Comparison of ENCODE assay signal across 10 mouse cellular contexts in the genomic region with DNA sequence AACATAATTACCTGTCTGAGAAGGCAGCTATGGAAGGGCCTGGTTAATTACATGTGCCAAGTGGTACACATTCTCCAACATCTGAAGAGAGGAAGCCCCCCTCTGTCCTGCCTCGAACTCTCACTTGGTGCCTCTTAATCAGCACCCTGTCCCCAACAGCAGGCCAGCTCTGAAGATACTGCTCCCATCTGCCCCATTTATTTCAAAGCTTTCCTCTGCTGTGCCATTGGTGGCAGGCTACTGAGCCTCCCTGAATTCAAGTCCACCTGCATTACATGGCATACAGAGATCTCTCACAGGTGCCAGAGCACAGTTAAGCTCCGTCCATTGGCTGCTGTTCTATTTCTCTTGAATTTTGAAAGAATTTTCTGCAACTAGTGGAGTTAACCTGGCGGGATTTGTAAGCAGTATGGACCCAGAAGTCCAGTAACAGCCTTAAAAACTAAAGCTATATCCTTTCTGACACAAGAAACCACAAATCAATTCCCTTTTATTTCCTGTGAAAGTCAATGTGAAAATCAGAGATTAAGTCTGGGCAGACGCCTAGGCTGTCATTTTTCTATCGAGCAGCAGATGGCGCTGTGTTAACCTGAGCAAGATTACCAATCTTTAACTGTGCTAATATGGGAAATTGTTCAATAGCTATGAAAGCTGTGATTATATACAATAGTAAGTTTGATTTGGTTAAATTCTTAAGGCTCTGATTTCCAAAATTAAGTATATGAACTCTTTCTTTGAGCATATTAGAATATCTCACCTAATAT. TPM values are rescaled to one million over a fixed set of nuclear protein-coding genes. Genes with fewer than 3 reads are reported as not detected.
DNase-seq lines count a peak whose midpoint lies in the region; ATAC-seq and TF ChIP-seq lines count a peak whose summit lies in the region.
"Had no signal": no experiment of that assay in that cellular context is flagged by ENCODE, and none has a peak within 500 bp of the region (broad histone marks: within the 10 kb centered on the region; RNA-seq: fewer than 3 reads in every experiment).

No protein-coding gene starts in this region.

- WGBS in forebrain, postnatal 0 days, result 31% methylated on average over 6 of the region's 6 CpGs
- WGBS in forebrain, embryonic 13.5 days, result 30% methylated on average over 6 of the region's 6 CpGs
- WGBS in liver, adult 2 months, result 32% methylated on average over 6 of the region's 6 CpGs
- WGBS in liver, embryonic 11.5 days, result 22% methylated on average over 6 of the region's 6 CpGs

- H3K36me3 ChIP-seq in forebrain, postnatal 0 days (ENCODE audit: insufficient read depth), result no peaks in the 10 kb centered on the region
- no peaks in the 10 kb centered on the region for H3K36me3 ChIP-seq in forebrain, embryonic 13.5 days (ENCODE audit: poor library complexity, severe bottlenecking)
- H3K36me3 ChIP-seq in liver, adult 2 months (ENCODE audit: control insufficient read depth, insufficient read depth, low read length), result no peaks in the 10 kb centered on the region
- H3K36me3 ChIP-seq in liver, embryonic 11.5 days (ENCODE audit: control insufficient read depth, insufficient read depth, low read length), result no peaks in the 10 kb centered on the region
- no peaks in the 10 kb centered on the region for H3K36me3 ChIP-seq in CH12.LX (replicated peaks in 1 of 2; ENCODE audit: control insufficient read depth in 1 of 2, insufficient read depth in 1 of 2, low read length in 1 of 2)
- H3K36me3 ChIP-seq: hindbrain, embryonic 15.5 days had no signal

- no peak for TF ChIP-seq EP300 in CH12.LX (IDR thresholded peaks at IDR 0.05; ENCODE audit: low read length)

- dilution Hi-C loops in CH12.LX (cut with MboI; ENCODE audit: extremely low pct_ligation_motif_present, extremely low pct_unique_long_range_greater_than_20kb, low sequenced_read_pairs), result no loop called here

- no peak overlapping the region for H3K27ac ChIP-seq in forebrain, postnatal 0 days (ENCODE audit: low read depth, low read length)
- no peak overlapping the region for H3K27ac ChIP-seq in forebrain, embryonic 13.5 days
- no peak overlapping the region for H3K27ac ChIP-seq in liver, adult 2 months (replicated peaks; ENCODE audit: insufficient read depth, low read depth, low read length)
- no peak overlapping the region for H3K27ac ChIP-seq in liver, embryonic 11.5 days (ENCODE audit: low read depth, low read length)
- no peak overlapping the region for H3K27ac ChIP-seq in CH12.LX (ENCODE audit: insufficient read depth, low read depth)
- H3K27ac ChIP-seq: hindbrain, embryonic 15.5 days had no signal

- H3K4me3 ChIP-seq in forebrain, postnatal 0 days (ENCODE audit: low read depth, low read length), result no peak overlapping the region
- H3K4me3 ChIP-seq in forebrain, embryonic 13.5 days, result no peak overlapping the region
- no peak overlapping the region for H3K4me3 ChIP-seq in liver, adult 2 months (ENCODE audit: insufficient read depth, low read depth, low read length)
- no peak overlapping the region for H3K4me3 ChIP-seq in liver, embryonic 11.5 days (ENCODE audit: low read depth, low read length)
- H3K4me3 ChIP-seq in CH12.LX (replicated peaks in 1 of 3; ENCODE audit: low read depth in 2 of 3, low read length in 2 of 3, poor library complexity in 1 of 3), result no peak overlapping the region
- H3K4me3 ChIP-seq: hindbrain, embryonic 15.5 days; myocyte had no signal

- peak; percentile 63 for DNase-seq in forebrain, postnatal 0 days
- peak; percentile 39 for DNase-seq in liver, adult 2 months (ENCODE audit: extremely low read depth, low read depth, low spot score)
- DNase-seq in liver, embryonic 11.5 days (ENCODE audit: low spot score), result no peak
- DNase-seq in CH12.LX (ENCODE audit: extremely low read depth), result peak; percentile 42
- DNase-seq in embryo, embryonic 10.5 days (ENCODE audit: low spot score), result peak; percentile 68
- no peak for DNase-seq in spleen, adult 12 weeks (ENCODE audit: low spot score)

- peak; percentile 65 for TF ChIP-seq RAD21 in CH12.LX (IDR thresholded peaks at IDR 0.05; ENCODE audit: low read depth, low read length)

- H3K9ac ChIP-seq in forebrain, postnatal 0 days, result no peak overlapping the region
- H3K9ac ChIP-seq in forebrain, embryonic 13.5 days, result no peak overlapping the region
- no peak overlapping the region for H3K9ac ChIP-seq in liver, adult 2 months (ENCODE audit: low read depth, low read length)
- no peak overlapping the region for H3K9ac ChIP-seq in liver, embryonic 11.5 days (ENCODE audit: low read depth, low read length)
- no peak overlapping the region for H3K9ac ChIP-seq in CH12.LX (ENCODE audit: insufficient read depth, low read depth)
- H3K9ac ChIP-seq: hindbrain, embryonic 15.5 days had no signal

- no peak overlapping the region for H3K4me2 ChIP-seq in forebrain, postnatal 0 days (ENCODE audit: low read depth)
- H3K4me2 ChIP-seq in forebrain, embryonic 13.5 days, result no peak overlapping the region
- H3K4me2 ChIP-seq in liver, embryonic 11.5 days, result no peak overlapping the region
- no peak overlapping the region for H3K4me2 ChIP-seq in CH12.LX (ENCODE audit: insufficient read depth, low read depth, poor library complexity, severe bottlenecking)
- H3K4me2 ChIP-seq: hindbrain, embryonic 15.5 days had no signal

- ATAC-seq in forebrain, postnatal 0 days, result no peak; the same call in 1 of the 2 replicates
- ATAC-seq in forebrain, embryonic 13.5 days, result no peak
- no peak for ATAC-seq in liver, embryonic 11.5 days (replicated peaks; ENCODE audit: low FRiP score)
- ATAC-seq in megakaryocyte progenitor cell, adult 5-6 weeks (replicated peaks; ENCODE audit: poor library complexity), result peak; percentile 69

- in situ Hi-C loops in CH12.LX (cut with MboI; ENCODE audit: low pct_ligation_motif_present, low pct_unique_long_range_greater_than_20kb, low sequenced_read_pairs), result no loop called here

- H3K9me3 ChIP-seq in forebrain, postnatal 0 days (ENCODE audit: low read length), result no peaks in the 10 kb centered on the region
- no peaks in the 10 kb centered on the region for H3K9me3 ChIP-seq in forebrain, embryonic 13.5 days (replicated peaks)
- H3K9me3 ChIP-seq in liver, embryonic 11.5 days (ENCODE audit: control insufficient read depth, low read length), result no peaks in the 10 kb centered on the region
- no peaks in the 10 kb centered on the region for H3K9me3 ChIP-seq in CH12.LX (replicated peaks; ENCODE audit: low read length)
- H3K9me3 ChIP-seq: hindbrain, embryonic 15.5 days had no signal

- TF ChIP-seq POLR2A in liver, adult 2 months (IDR thresholded peaks at IDR 0.05; ENCODE audit: extremely low read depth, insufficient read depth, low read length), result no peak
- TF ChIP-seq POLR2A in CH12.LX (IDR thresholded peaks at IDR 0.05; ENCODE audit: low read depth, low read length), result no peak

- TF ChIP-seq CTCF in forebrain, postnatal 0 days (IDR thresholded peaks at IDR 0.05; ENCODE audit: low read depth), result peak; percentile 77
- peak; percentile 53 for TF ChIP-seq CTCF in liver, adult 2 months (IDR thresholded peaks at IDR 0.05; ENCODE audit: low read depth, low read length)
- TF ChIP-seq CTCF in CH12.LX (conservative IDR thresholded peaks at IDR 0.05 in 1 of 2, IDR thresholded peaks at IDR 0.05 in 1 of 2; ENCODE audit: low read depth in 2 of 2, low read length in 2 of 2), result peak; percentile 83 to 94

- H3K27me3 ChIP-seq in forebrain, postnatal 0 days (ENCODE audit: insufficient read depth, low read length), result no peaks in the 10 kb centered on the region
- no peaks in the 10 kb centered on the region for H3K27me3 ChIP-seq in forebrain, embryonic 13.5 days
- no peaks in the 10 kb centered on the region for H3K27me3 ChIP-seq in liver, adult 2 months (ENCODE audit: control insufficient read depth, insufficient read depth, low read length)
- no peaks in the 10 kb centered on the region for H3K27me3 ChIP-seq in liver, embryonic 11.5 days (replicated peaks; ENCODE audit: control insufficient read depth, insufficient read depth, low read length)
- H3K27me3 ChIP-seq in CH12.LX (replicated peaks), result no peaks in the 10 kb centered on the region
- H3K27me3 ChIP-seq: hindbrain, embryonic 15.5 days had no signal

- no peaks in the 10 kb centered on the region for H3K4me1 ChIP-seq in forebrain, postnatal 0 days (ENCODE audit: insufficient read depth)
- H3K4me1 ChIP-seq in forebrain, embryonic 13.5 days, result no peaks in the 10 kb centered on the region
- H3K4me1 ChIP-seq in liver, adult 2 months (ENCODE audit: control insufficient read depth, insufficient read depth, low read length), result no peaks in the 10 kb centered on the region
- H3K4me1 ChIP-seq in liver, embryonic 11.5 days (replicated peaks; ENCODE audit: control insufficient read depth, insufficient read depth, low read length), result no peaks in the 10 kb centered on the region
- no peaks in the 10 kb centered on the region for H3K4me1 ChIP-seq in CH12.LX (ENCODE audit: control insufficient read depth in 1 of 2, insufficient read depth in 2 of 2)
- H3K4me1 ChIP-seq: hindbrain, embryonic 15.5 days had no signal

- no peaks in the 10 kb centered on the region for H3K79me2 ChIP-seq in liver, adult 2 months (ENCODE audit: control insufficient read depth, insufficient read depth, low read length)
- H3K79me2 ChIP-seq in CH12.LX (replicated peaks; ENCODE audit: control insufficient read depth, extremely low read depth, insufficient read depth, poor library complexity, severe bottlenecking), result no peaks in the 10 kb centered on the region

TF ChIP-seq in CH12.LX, 34 proteins besides CTCF, POLR2A, EP300 and RAD21:
- TF ChIP-seq TCF12 (IDR thresholded peaks at IDR 0.05; ENCODE audit: low read depth, low read length), result no peak
- TF ChIP-seq ZC3H11A (IDR thresholded peaks at IDR 0.05; ENCODE audit: low read depth, low read length), result peak; percentile 46; the same call in 1 of the 2 replicates
- peak; percentile 92 for TF ChIP-seq SMC3 (IDR thresholded peaks at IDR 0.05; ENCODE audit: low read depth, low read length)
- TF ChIP-seq SIN3A (IDR thresholded peaks at IDR 0.05; ENCODE audit: low read length), result 0 out of 2 replicates have a peak, but pooled peaks have one; percentile 27

RNA-seq across cellular contexts. Expression of a gene that starts 49.9 kb away (rescaled TPM):
- 2.8 and 3.1 TPM in 2 replicates for total RNA-seq in forebrain, postnatal 0 days (2014; rRNA removed)
- polyA plus RNA-seq in forebrain, postnatal 0 days (2015; fragmentation: Nextera tagmentation; extraction: Ambion mirVana), result 1.2 TPM in 2 replicates
- 0.93 and 1.1 TPM in 2 replicates for polyA plus RNA-seq in forebrain, embryonic 13.5 days (2015; fragmentation: Nextera tagmentation; extraction: Ambion mirVana)
- 4.1 and 5.0 TPM in 2 replicates for total RNA-seq in liver, adult 2 months (2014; rRNA removed)
- polyA plus RNA-seq in liver, adult 2 months (2012; rRNA removed), result 1.3 and 1.5 TPM in 2 replicates
- 4.5 and 5.9 TPM in 2 replicates for polyA plus RNA-seq in liver, embryonic 11.5 days (2014; fragmentation: Nextera tagmentation; extraction: Ambion mirVana)
- total RNA-seq in CH12.LX (2012; rRNA removed) (50.5 and 62.1 TPM in 2 replicates), CH12.LX (2014; rRNA removed) (55.5 and 57.1 TPM in 2 replicates)
- 38.9 and 39.8 TPM in 2 replicates for polyA plus RNA-seq in CH12.LX (2012; ENCODE audit: insufficient read length, low read depth)
- total RNA-seq in megakaryocyte progenitor cell, adult 5-6 weeks (2015), result 18.6 and 20.8 TPM in 2 replicates
- 66.4 and 71.6 TPM in 2 replicates for total RNA-seq in megakaryocyte progenitor cell, adult 5-6 weeks (2017)

Comparison
In these comparisons a context has a peak if more than half of its experiments do, and no peak if none do; other contexts are left out.
1. DNase-seq: peak in forebrain, postnatal 0 days (single experiment), liver, adult 2 months (single experiment), CH12.LX (single experiment) and embryo, embryonic 10.5 days (single experiment); none in liver, embryonic 11.5 days (single experiment) and spleen, adult 12 weeks (single experiment).
2. Peak in every context shown above with its lines, with median percentiles within 50 percentile points of each other: CTCF ChIP-seq.